Mouse (Mus musculus) kidney, adult 2 months (tissue): ENCODE measurements at regions not wholly inside any gene's neighbourhood (a gene's known extent, or its start where the extent isn't known, plus 50 kb on each side); places are given as distances from the start of the nearest gene placed in this dataset.

Experiments
- CTCF ChIP-seq: fragments of 200-500 bp; conservative IDR thresholded peaks from 2 replicates; pipeline ENCODE4 v1.5.1; 2011; ENCODE audit warnings: low read depth, mild to moderate bottlenecking, control low read depth, low read length, moderate library complexity, mixed read lengths; ENCODE audit not compliant: insufficient read depth, insufficient read length
- POLR2A ChIP-seq: fragments of 200-500 bp; IDR thresholded peaks from one replicate; pipeline ENCODE4 v1.6.1; 2011; ENCODE audit warnings: low read depth, low read length, control low read depth

DNA sequence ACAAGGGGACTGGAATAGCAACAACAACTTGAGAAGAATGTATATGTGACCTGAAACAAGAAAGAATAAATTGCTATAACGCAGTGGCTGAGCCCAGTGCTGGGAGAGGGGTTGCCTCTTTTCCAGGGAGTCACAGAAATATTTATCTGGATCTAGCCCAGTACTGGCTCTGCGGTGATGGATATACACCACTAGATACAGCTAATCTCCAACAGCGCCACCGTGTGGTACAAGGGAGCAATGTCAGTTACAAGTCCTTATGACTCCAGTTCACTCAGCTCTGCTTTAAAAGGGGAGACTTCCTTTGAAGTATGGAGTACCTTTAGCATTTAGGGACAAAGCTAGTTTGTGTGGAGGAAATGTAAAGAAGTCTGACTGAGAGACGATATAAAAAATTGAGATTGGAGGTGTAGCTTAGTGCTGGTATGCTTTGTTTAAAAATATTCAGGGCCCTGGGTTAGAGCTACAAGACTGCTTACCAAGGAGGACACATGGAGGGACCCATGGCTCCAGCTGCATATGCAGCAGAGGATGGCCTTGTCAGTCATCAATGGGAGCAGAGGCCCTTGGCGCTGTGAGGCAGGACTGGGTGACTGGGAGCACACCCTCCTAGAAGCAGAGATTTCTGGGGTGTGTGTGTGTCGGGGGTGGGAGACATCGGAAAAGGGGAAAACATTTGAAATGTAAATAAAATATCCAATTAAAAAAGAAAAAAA lies 97.6 kb upstream of the Stxbp6 start:
- TF ChIP-seq CTCF (peak; percentile 71), POLR2A (no peak)
